8 mouse cellular contexts compared by ENCODE assay signal in the genomic region with DNA sequence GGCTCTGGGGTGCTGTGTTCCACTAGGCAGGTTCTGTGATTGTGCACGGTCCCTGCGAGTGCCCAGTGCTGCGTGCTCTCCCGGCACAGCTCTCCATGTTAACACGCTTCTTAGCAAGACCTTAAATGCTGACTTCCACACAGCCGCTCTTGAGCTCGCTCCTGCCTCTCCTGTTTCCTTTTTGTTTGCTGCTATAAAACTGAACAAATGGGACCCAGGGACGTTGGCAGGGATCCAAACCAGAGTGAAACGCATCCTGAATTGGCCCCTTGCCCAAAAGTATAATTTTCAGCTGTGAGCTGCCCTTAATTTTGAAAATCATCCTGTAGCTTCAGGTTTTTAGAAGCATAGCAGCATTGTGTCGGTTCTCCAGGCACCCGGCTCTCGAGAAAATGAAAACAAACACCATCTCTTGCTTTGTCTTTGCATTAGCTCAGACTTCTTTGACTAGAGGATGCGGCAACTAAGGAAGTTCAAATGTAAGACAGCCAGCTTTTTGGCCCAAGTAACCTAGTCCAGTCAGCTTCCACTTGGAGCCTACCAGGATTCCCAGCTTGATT.
DNase-seq lines count a peak whose midpoint lies in the region; ATAC-seq and TF ChIP-seq lines count a peak whose summit lies in the region.

No protein-coding gene starts in this region.

- H3K4me2 ChIP-seq in neural tube, embryonic 11.5 days (ENCODE audit: low read depth) = no peak overlapping the region
- peak overlapping the region; percentile 41 for H3K4me2 ChIP-seq in kidney, embryonic 14.5 days (replicated peaks; ENCODE audit: low read depth, low read length)

- H3K27me3 ChIP-seq in neural tube, embryonic 11.5 days (ENCODE audit: control insufficient read depth, insufficient read depth, low read length) = no peaks in the 10 kb centered on the region
- H3K27me3 ChIP-seq in kidney, embryonic 14.5 days (ENCODE audit: control insufficient read depth, insufficient read depth, low read length) = no peaks in the 10 kb centered on the region

- no peaks in the 10 kb centered on the region for H3K36me3 ChIP-seq in neural tube, embryonic 11.5 days (ENCODE audit: control insufficient read depth, insufficient read depth, low read length)
- H3K36me3 ChIP-seq in kidney, embryonic 14.5 days (ENCODE audit: control insufficient read depth, insufficient read depth, low read length) = no peaks in the 10 kb centered on the region

- H3K27ac ChIP-seq in neural tube, embryonic 11.5 days (ENCODE audit: low read depth, low read length) = no peak overlapping the region
- no peak overlapping the region for H3K27ac ChIP-seq in cortical plate, adult 2 months (ENCODE audit: insufficient read depth, low read length)
- peak overlapping the region; percentile 30; the same call in 1 of the 2 replicates for H3K27ac ChIP-seq in kidney, embryonic 14.5 days (ENCODE audit: low read depth, low read length)

- H3K4me1 ChIP-seq in neural tube, embryonic 11.5 days (ENCODE audit: control insufficient read depth, insufficient read depth, low read length) = no peaks in the 10 kb centered on the region
- no peaks in the 10 kb centered on the region for H3K4me1 ChIP-seq in cortical plate, adult 2 months (ENCODE audit: control insufficient read depth, insufficient read depth, low read length)
- no peaks in the 10 kb centered on the region for H3K4me1 ChIP-seq in kidney, embryonic 14.5 days (ENCODE audit: control insufficient read depth, insufficient read depth, low read length)

- WGBS in neural tube, embryonic 11.5 days = 54% methylated on average over 13 of the region's 13 CpGs
- WGBS in kidney, embryonic 14.5 days = 14% methylated on average over 13 of the region's 13 CpGs

- H3K9me3 ChIP-seq in neural tube, embryonic 11.5 days (ENCODE audit: control insufficient read depth, low read length) = no peaks in the 10 kb centered on the region
- H3K9me3 ChIP-seq in kidney, embryonic 14.5 days (ENCODE audit: control insufficient read depth, low read length) = no peaks in the 10 kb centered on the region

- H3K9ac ChIP-seq in neural tube, embryonic 11.5 days (ENCODE audit: low read length) = no peak overlapping the region
- H3K9ac ChIP-seq in kidney, embryonic 14.5 days (ENCODE audit: low read depth, low read length) = 0 out of 2 replicates have a peak overlapping the region, but pooled peaks have one; percentile 23

- no peak for ATAC-seq in neural tube, embryonic 11.5 days (ENCODE audit: insufficient read depth, low FRiP score, low TSS enrichment)
- peak; percentile 71; the same call in 1 of the 2 replicates for ATAC-seq in kidney, embryonic 14.5 days (ENCODE audit: low FRiP score, low TSS enrichment)

- DNase-seq in neural tube, embryonic 11.5 days (ENCODE audit: low spot score) = peak; percentile 42
- DNase-seq in neural tube, embryonic 10.5 days (ENCODE audit: extremely low spot score, low spot score) = no peak
- DNase-seq in gastrocnemius, postnatal 4 days (ENCODE audit: low spot score in 2 of 2) = peak; percentile 21 to 60
- DNase-seq in left cerebral cortex, postnatal 4 days = peak; percentile 76
- DNase-seq in skeletal muscle tissue, adult 2 months (ENCODE audit: low read depth, low spot score) = peak; percentile 12
- no peak for DNase-seq in urinary bladder, adult 18-20 months (ENCODE audit: low spot score in 2 of 2)

- intact Hi-C loops in left cerebral cortex, postnatal 4 days (cut with DNase I) = no loop called here

- H3K4me3 ChIP-seq in neural tube, embryonic 11.5 days (ENCODE audit: low read depth, low read length) = no peak overlapping the region
- peak overlapping the region; percentile 5 for H3K4me3 ChIP-seq in cortical plate, adult 2 months (ENCODE audit: insufficient read depth, low read length)
- H3K4me3 ChIP-seq in kidney, embryonic 14.5 days (ENCODE audit: low read length) = peak overlapping the region; percentile 24

- TF ChIP-seq CTCF in cortical plate, adult 2 months (IDR thresholded peaks at IDR 0.05; ENCODE audit: extremely low read depth, insufficient read depth, low read length) = no peak

- 0 out of 2 replicates have a peak, but pooled peaks have one; percentile 42 for TF ChIP-seq POLR2A in cortical plate, adult 2 months (IDR thresholded peaks at IDR 0.05; ENCODE audit: extremely low read depth, insufficient read depth, low read length)

Comparison
In these comparisons a context has a peak if more than half of its experiments do, and no peak if none do; other contexts are left out.
1. DNase-seq: peak in neural tube, embryonic 11.5 days (single experiment), gastrocnemius, postnatal 4 days (2 of 2), left cerebral cortex, postnatal 4 days (single experiment) and skeletal muscle tissue, adult 2 months (single experiment); none in neural tube, embryonic 10.5 days (single experiment) and urinary bladder, adult 18-20 months (0 of 2).